Mouse (Mus musculus): ENCODE results near the gene Gm44503. TPM values are rescaled to one million over a fixed set of nuclear protein-coding genes. Genes with fewer than 3 reads are reported as not detected.

Gene Gm44503
- polyA plus RNA-seq (2012; rRNA removed), result not detected in 2 replicates

DNA sequence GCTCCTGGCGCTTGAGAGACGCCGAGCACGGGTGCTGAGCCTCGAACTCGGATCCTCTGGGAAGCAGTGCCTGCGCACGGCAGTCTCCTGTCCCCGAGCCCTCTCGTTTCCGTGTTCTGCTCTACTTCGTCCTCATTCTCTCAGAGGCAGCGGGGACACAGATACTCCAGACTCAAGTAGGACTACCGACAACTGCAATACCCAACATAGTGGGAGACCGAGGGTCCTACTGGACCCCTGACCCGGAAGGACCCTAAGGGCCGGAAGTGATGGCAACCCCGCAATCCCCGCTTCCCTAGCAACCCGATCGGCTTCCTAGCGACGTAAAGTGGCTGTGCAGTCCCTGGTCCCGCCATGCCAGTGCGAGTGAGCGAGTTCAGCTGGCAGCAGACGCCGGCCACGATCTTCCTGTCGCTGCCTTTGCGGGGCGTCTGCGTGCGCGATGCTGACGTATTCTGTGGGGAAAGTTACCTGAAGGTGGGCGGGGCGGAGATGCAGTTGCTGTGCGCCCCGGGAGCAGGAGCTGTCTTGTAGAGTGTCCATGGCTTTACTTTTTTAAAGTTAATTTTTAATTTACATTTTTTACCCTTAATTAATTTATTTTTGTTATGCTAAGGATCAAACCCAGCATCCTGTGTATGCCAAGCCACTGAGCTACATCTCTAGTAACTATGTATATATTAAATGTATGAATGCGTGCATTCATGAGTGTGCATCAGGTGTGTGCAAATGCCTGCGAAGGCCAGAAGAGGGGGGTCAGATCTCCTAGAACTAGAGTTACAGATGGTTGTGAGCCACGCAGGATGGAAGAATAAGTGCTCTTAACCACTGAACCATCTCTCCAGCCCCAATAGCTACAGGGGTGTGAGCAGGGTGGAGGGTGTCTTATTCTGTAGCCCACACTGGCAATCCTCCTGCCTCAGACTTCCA, at the start of gene Gm44503, which contains the start of gene Dyx1c1:
Gene Gm44503 (plus strand): TSS at position 332 of the 930 bp plus-strand sequence.
Gene Dyx1c1 (plus strand): TSS at position 265 of the 930 bp plus-strand sequence.

DNA sequence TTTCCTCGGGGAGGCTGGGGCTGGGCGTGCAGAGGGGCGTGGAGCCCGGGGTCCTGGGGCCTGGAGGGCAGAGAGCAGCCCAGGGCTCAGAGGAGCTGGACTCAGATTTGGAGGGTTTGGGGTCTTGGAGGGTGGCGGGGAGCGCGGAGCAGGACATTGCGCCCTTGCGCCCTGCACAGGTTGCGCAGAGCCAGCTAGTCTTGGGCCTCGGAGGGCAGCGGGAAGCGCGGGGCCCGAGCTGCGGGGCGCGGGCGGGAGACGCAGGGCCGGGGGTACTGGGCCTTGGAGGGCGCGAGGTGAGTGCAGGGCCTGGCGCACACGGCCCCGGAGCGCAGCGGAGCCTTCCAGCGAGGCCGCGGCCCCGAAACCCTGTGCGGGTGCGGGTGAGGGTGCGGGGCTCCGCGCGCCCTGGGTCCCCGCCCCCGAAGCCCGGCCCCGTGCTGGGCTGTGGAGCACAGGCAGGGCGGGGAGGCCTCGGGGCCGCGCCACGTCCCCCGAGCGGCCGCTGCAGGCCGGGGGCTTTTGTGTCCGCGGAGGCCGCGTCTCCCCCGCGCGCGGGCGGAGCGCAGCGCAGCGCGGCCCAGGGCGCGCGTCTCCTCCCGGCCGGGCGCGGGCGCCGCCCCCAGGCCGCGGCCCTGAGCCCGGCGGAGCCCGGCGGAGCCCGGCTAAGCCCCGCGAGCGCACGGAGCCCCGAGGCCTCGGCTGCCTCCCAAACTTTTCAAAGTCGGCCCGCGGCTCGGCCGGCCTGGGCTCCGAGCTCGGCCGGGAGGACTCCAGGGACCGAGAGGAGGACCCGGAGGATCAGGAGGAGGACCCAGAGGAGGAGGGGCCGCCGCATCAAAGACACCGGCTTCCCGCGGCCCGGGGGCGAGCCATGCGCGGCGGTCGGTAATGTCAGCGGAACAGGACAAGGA, 33.4 kb upstream of the Gm44503 start, which contains the start of gene Pygo1:
Gene Pygo1 (plus strand): TSS at position 625 of the 914 bp plus-strand sequence.

GRCm38 (mm10) chr9:72985250-72986220, 26.9 kb downstream of the Gm44503 start, which contains the start of the genes Ccpg1os and Ccpg1:
Gene Ccpg1os (minus strand): TSS chr9:72985382.
Gene Ccpg1 (plus strand): TSS chr9:72985429.

GRCm38 (mm10) chr9:73040080-73040479, 81.4 kb downstream of the Gm44503 start, which contains the start of gene Pigb:
Gene Pigb (minus strand): TSS chr9:73040378.

GRCm38 (mm10) chr9:73044146-73045079, 85.8 kb downstream of the Gm44503 start, which contains the start of gene Rab27a:
Gene Rab27a (plus strand): TSS chr9:73044854.

Other genes starting within 250 kb of the Gm44503 start
- gene Prtg, start 152.0 kb upstream of the Gm44503 start, polyA plus RNA-seq (2012; rRNA removed), result 2.8 and 3.4 TPM in 2 replicates
- 8.5 and 12.7 TPM in 2 replicates for gene Pygo1, start 33.2 kb upstream of the Gm44503 start, polyA plus RNA-seq (2012; rRNA removed)
- 1.9 and 2.8 TPM in 2 replicates for gene Dyx1c1, start 67 bp upstream of the Gm44503 start, polyA plus RNA-seq (2012; rRNA removed)
- gene Ccpg1os, start 26.5 kb downstream of the Gm44503 start, polyA plus RNA-seq (2012; rRNA removed), result 16.0 and 18.5 TPM in 2 replicates
- 13.7 and 15.1 TPM in 2 replicates for gene Ccpg1, start 26.6 kb downstream of the Gm44503 start, polyA plus RNA-seq (2012; rRNA removed)
- 9.3 and 18.2 TPM in 2 replicates for gene Pigb, start 81.5 kb downstream of the Gm44503 start, polyA plus RNA-seq (2012; rRNA removed)
- 1.9 and 3.9 TPM in 2 replicates for gene Rab27a, start 86.0 kb downstream of the Gm44503 start, polyA plus RNA-seq (2012; rRNA removed)
- gene Khdc3, start 143.0 kb downstream of the Gm44503 start, polyA plus RNA-seq (2012; rRNA removed), result 0.15 TPM in 1 of 2 replicates, not detected in the other
- not detected in 2 replicates for gene Gm20509, start 143.6 kb downstream of the Gm44503 start, polyA plus RNA-seq (2012; rRNA removed)
- gene Rsl24d1, start 154.6 kb downstream of the Gm44503 start, polyA plus RNA-seq (2012; rRNA removed), result 106 and 132 TPM in 2 replicates

Data from central nervous system, embryonic 11.5 days (tissue).